Mouse (Mus musculus): ENCODE results near the gene 9230112D13Rik.

Gene 9230112D13Rik

DNA sequence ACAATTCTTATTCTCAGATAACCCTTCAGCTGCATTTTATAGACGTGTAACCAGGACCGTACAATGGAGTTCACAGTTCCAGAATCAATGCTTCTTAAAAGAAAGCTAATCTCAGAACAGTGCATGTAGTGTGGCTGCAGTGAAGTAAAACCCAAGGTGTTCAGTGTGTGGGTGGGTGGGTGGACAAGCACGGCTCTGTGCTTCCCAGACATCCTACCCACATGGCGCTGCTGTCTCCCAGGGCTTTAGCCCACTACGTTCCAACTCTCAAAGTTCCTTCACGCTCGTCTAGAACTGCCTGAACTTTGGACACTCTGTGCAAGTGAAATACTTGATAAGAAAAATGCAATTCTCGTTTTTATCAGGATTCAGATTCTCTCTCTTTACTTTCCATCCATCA, at the start of gene 9230112D13Rik:
TSS of gene 9230112D13Rik (minus strand) at position 101 of the 400 bp plus-strand sequence.
- no peak for DNase-seq (ENCODE audit: low spot score)

DNA sequence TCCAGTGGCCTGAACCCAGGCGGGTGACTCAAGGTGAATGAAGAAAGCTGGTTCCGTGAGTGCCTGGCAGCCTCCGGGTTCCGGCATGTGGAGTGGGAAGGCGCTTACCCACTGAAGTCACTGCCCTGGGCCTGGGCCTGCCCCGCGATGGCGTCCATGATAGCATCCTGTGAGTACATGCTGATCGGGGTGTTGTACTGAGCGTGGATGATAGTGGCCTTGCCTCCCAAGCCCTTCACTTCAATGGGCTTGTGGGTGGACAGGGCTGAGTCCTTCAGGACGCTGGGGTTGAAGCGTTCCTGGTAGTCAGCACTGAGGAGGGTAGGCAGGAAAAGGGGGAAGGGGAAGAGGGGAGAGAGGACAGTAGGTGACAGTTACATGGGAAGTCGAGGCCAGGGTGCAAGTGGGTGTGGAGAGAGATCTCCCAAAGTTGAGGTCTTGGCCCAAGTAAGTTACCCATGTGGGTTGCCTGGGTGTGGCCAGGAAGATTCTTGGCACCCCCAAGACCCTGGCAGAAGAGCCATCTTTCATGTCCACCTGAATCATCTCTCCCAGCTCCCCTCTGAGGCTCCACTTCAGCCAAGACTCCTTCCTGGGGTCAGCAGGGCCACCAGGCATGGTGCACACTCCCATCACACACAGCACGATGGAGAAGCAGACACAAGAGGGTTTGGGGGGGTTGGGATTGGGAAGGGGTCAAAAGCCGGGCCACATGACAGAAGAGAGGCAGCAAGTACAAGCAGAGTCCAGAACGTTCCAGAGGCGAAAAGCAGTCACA, 49.2 kb upstream of the 9230112D13Rik start:
- DNase-seq (ENCODE audit: low spot score) = no peak

DNA sequence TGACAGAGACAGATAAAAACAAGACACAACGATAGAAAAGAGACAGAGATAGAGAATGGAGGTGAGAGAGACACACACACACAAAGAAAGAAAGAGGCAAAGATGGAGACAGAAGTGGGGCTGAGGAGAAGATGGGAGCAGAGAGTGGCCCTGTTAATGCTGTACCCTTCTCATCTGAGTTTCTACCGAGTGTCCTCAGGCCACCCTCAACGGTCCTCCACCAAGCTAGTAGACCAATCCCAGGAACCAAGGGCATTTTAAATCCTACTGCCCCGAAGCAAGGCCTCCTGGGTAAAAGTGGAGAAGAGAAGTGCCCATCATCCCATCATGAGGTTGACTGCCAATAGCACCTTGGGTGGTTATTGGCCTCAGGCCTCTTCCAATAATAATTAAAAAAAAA, 48.3 kb upstream of the 9230112D13Rik start:
- DNase-seq (ENCODE audit: low spot score) = no peak

DNA sequence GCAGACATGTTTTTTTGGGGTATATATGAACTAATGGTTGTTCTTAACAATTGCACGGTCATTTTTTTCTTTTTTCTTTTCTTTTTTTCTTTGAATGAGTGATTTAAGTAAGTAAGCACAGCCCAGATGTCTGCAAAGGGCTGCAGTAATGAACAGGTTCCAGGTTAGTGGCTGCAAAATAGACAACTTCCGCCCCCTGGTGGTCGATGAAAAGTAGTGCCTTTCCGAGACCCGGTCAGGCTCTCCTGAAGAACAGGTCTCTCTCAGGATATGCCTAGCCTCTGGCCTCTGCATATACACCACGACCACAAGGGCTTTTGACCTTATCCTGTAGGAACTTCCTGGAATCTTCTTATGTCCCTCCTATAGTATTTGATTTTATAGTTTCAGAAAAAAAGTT, 47.7 kb upstream of the 9230112D13Rik start:
- peak; percentile 83 for DNase-seq (ENCODE audit: low spot score)

DNA sequence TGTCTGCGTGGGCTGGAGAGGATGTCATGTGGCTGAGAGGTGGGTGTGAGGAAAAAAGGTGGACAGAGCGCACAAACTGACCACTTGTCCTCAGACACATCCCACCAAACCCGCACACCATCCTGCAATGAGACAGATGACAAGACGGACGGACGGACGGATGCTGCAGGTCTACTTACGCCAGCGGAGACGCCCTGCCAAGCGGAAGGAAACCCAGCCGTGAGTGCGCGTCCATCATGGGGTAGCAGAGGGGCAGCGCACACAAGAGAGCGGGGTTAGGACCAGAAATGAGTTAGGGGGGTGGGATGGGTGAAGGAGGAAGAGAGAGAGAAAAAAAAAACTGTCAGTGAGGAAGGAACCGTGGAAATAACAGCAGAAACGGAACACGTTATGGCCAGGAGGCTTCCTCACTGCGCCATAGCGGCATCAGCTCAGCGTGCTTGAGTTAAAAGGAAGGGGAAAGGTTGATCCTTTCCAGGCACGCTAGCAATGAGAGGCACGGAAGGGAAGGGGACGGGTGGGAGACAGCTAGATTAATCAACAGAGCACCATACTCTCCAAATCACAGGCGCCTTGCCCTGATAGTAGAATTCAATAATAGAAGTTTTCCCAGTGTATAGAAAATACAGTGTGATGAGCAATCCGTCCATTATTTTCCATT, 47.1 kb upstream of the 9230112D13Rik start:
- DNase-seq (ENCODE audit: low spot score) = no peak

DNA sequence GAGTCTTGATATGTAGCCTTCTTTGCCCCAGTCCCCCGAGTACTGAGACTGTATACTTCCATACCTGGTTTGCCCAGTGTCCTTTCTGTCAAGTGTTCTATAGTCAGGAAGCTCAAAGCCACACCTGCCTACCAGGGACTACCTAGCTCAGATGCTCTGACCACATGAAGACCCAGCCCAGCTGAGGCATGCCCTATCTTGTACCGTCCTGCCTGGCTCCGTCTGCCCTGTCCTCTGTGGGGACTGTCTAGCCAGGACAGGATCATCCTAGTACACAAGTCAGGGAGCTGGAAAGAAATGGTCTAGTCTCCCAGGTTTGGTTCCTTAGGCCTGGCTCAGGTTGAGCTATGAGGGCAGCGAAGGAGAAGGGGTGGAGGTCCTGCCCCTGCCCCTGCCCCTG, 46.0 kb upstream of the 9230112D13Rik start:
- DNase-seq (ENCODE audit: low spot score) = no peak

DNA sequence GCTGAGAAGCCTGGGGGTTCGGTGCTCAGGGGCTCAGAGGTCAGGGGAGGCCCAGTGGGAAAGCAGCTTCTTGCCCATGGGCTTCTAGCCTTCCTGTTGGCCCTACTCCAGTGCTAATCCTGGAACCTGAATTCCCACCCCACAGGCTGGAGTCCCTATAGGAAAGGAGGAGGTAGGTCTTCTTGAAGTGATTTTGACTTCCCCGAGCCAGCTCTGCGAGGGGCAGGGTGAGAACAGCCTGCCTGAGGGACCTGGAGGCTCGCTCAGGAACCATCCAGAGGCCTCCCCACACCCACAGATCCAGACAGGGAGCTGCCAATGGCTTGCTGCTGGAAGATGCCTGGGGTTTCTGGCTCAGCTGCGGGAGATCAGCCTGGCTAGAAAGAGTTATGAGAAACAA, 45.1 kb upstream of the 9230112D13Rik start:
- no peak for DNase-seq (ENCODE audit: low spot score)

DNA sequence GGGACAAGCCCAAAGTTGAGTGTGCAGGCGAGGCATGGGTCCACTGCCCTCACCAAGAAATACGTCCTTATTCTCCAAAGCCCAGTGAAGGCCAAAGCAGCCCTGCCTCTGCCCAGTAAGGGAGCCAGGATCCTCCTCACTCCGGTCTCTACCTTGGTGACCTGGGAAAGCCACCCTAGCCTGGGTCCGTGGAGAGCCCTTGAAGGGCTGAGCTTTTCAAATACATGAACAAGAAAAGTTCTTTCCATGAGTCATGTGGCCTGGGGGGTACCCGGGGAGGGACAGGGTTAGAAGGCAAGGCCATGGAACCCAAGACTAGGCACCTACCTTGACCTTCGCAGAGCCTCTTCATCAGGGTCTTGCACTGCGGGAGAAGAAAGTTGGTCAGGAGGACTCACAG, 43.9 kb upstream of the 9230112D13Rik start:
- DNase-seq (ENCODE audit: low spot score) = no peak

DNA sequence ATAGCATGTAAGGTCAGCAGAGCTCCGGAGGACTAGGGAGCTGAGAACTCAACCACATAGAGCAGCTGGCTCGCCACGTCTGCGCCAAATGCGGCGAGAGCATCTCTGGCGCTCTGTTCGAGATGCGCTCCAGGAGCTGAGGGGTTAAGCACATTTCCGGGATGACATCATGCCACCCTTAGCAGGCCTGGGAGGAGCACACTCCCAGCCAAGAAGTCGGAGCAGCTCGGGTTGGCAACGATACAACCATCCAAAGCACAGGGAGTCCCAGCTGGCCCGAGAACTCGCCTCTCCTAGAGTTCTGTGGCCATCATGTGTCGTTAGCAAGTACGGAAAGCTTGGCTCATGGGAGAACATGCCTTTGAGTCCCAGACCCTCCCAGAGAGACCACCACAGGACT, 43.1 kb upstream of the 9230112D13Rik start:
- DNase-seq (ENCODE audit: low spot score) = peak; percentile 62

DNA sequence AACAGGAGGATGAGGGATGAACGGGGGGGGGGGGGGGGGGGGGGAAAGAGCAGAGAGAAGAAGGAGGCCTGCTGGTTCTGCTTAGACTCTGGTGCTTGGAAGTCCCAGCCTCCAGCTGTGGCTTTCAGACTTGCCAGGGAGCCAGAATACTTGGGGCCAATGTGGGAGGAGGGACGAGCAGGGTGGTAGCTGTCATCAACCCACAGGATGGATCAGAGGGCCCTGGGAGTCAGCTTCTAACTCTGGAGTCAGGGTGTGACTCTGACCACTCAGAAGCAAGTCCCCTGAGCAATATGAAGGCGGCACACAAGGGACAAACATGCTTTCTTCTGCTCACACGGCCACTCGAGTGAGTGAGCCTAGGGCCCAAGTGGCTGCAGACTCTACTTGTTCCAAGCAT, 42.0 kb upstream of the 9230112D13Rik start:
- peak; percentile 45 for DNase-seq (ENCODE audit: low spot score)

DNA sequence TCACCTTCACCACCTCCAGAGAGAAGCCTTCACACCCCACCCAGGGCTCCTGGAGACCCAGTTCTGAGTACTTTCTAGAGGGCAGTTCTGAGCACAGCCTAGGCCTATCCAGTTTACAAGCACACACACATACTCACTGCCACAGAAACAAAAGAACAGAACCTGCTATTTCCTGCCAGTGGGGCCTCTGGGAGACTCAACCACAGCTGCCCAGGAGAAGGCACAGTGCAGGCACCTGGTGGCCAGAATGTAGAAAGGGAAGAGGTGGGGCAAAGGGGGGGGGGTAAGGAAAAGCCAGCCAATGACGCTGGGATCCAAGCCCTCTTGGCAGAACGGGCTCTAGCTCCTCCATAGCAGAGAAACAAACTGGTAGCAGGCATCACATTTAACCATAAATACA, 39.8 kb upstream of the 9230112D13Rik start:
- DNase-seq (ENCODE audit: low spot score) = no peak

DNA sequence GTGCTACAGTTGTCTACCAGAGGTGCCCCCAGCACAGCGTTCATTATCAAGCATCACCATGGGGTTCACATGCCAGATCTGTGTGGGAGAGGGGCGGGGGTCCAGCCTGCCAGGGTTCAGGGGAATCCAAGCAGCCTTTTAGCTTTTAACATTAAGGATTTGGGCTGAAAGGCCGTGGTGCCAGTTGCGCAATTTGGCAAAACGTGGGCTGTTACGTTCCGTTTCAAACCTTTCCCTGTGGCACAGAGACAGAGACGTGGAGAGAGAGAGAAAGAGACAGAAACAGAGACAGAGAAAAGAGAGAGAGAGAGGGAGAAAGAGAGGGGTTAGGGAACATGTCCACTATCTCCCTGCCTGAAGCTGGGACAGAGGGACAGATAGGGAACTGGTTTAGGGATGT, 39.0 kb upstream of the 9230112D13Rik start:
- DNase-seq (ENCODE audit: low spot score) = no peak

DNA sequence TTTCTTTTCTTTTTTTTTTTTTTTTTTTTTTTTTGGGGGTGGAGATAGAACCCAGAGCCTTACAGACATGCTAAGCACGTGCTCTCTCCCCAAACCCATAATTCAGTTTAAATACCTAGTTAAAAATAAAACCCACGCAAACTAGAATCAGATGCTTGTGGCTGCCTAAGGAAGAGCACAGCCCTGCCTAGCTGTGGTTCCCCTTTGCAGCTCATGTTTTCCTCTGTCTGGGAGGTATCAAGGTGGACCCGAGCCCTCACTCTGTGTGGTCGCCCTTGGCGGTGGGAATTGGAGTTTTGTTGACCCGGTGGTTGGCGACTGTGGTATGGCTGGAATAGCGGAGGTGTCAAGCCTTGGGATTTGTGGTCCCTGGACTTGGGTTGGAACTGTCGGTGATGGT, 36.3 kb upstream of the 9230112D13Rik start:
- DNase-seq (ENCODE audit: low spot score) = no peak

DNA sequence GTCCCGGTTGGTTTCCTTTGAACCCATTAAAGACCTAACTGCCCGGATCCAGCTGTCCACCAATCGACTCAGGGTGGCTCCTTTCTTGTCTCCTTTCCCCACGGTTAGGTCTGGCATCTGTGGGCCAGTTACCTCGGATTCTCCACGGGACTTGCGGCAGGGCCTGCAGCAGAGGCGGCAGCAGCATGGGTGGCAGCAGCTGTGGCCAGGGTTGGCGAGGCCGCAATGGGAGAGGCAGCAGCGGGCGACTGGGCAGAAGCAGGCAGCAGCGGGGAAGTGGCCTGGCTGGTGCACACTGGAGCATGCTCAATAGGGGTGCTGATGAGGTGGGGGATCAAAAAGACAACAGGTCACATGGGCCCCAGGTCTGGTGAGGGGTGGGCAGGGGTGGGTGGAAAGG, 32.6 kb upstream of the 9230112D13Rik start:
- DNase-seq (ENCODE audit: low spot score) = no peak

DNA sequence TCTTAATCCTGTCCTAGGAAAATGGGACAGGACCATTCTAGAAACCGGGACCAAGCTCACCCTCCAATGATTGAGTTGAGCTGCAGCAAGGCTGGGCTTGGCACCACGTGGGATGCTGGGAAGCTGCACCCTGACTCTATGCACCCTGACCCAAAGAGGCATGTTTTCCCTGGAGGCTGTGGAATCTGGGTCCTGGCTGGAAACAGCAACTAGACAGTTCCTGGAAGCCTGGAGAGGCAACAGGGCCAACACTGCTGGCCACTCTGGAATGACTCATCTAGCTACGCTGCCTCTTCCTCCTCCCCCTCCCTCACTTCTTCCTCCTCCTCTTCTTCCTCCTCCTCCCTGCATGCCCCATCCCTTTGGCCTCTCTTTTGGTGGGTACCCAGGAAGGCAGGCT, 31.4 kb upstream of the 9230112D13Rik start:
- peak; percentile 43 for DNase-seq (ENCODE audit: low spot score)

DNA sequence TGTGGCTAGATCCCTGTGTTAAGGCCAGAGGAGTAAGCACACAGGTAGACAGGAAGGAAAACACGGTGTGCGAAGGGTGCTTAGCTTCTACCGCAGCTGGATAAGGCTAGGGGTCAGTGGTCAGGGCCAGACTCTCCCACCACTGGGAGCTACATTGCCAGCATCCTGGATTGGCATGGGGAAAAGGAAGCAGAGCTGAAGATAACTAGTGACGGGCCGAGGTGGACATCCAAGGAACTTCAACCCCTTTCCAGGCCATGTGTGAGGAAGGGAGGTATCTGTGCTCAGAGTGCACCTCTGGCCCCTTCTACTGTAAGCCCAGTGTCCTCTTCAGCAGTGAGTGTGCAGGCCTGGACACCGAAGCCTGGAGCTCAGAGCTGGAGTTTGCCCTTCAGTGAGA, 30.9 kb upstream of the 9230112D13Rik start:
- no peak for DNase-seq (ENCODE audit: low spot score)

DNA sequence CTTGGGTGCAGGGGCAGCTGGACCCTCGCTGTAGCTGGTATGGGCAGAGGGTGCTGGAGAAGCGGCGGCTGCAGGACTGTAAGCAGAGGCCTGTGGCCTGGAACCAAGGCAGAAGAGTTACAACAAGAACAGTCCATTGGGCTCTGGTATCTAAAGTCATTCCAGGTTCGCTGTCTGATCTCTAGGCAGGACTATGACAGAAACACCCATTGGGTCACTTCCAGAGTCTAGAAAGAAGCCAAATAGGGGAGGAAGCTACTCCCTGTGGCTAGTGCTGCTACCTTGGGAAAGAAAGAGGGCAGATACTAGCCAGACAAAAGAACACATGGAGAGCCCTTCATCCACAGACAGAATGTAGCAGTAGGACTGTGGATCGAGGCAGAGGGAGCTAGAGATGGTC, 29.6 kb upstream of the 9230112D13Rik start:
- DNase-seq (ENCODE audit: low spot score) = no peak

DNA sequence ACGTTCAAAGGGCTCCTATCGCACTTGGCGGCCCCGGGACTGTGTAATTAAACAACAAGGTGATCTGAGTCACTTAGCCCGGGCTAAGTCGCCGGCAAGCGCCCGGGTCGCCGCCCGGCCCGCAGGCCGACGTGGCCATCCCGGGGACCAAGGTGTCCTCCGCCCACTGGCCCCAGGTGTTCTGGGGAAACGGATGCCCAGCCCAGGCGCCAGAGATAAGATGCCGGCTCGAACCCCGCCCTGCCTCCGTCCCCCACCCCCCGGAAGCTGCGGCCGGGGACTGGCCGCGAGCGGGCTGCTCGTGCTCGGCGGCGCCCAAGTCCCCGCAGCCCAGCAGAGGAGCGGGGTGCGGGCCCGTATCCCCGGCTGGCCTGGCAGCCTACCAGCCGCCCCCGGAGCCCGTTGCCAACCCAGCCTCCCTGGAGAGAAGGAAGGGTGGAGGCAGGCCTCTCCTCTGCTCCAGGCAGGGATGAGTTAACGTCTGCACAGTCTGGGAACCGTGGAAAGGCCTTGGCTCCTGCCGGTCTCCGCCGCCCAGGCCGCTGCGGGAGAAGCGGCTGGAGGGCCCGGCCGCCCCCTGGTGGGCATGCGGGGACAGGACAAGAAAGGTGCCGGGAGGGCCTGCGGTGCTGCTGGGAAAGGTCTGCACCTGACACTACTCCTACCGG, 26.5 kb upstream of the 9230112D13Rik start:
- peak; percentile 89 for DNase-seq (ENCODE audit: low spot score)

DNA sequence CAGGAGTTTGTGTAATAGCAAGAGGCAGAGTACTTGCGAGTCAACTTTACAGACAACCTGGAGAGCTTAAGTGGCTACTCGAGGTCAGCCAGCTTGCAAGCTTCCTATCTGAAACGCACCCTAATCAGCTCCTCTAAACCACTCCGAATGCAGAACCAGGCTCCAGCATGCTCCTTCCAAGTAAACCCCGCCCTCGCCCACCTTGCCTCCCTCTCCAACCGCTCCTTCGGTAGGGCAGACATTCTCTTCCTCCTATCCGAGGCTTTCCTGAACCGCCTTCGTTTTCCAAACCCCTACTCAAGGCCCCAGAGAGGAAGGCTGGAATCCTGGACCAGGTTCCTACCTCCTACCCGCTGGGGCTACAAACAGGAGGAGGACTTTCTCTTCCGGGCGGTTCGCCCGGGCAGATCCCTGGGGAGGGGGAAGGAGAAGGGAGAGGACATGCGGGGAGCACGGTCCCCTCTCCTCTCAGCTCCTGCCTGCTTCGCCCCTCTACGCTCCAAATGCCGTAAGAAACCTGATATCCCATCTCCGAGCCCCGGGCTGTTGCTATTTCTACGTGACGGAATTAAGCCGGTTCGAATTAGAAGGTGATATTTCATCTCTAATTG, 25.9 kb upstream of the 9230112D13Rik start:
- peak; percentile 65 for DNase-seq (ENCODE audit: low spot score)

DNA sequence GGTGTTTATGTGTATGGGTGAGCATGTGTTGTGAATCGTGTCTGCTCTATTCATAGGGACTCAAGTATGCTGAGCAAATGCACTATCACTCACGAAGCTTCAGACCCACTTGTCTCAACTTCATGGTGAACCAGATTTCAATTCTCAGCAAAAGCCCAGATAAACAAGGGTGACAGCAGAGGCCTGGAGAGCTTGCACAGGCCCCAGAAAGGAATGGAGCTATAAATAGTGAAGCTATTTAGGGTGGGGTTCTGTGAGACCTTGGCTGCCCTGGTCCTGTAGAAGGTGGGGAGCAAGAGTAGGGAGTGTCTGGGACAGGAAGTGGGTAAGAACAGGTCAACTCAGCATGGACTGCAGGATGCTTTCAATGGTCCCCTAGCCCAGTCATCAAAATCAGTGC, 21.9 kb upstream of the 9230112D13Rik start:
- no peak for DNase-seq (ENCODE audit: low spot score)

DNA sequence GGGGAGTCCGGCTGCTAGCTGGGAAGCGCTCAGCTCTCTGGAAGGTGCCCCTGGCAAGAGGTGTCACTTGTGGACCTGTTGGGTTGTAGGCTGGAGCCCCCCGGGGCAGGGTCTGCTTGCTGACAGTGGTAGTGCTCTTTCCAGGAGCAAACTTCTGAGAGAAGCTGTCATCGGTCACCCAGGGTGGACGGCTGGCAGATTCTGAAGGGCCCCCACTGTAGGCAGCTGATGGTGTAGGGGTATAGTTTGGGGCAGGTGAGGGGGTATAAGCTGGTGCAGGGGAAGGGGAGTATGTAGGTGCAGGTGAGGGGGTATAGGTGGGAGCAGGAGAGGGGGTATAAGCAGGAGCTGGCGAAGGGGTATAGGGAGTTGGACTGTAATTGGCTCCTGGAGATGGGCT, 21.4 kb upstream of the 9230112D13Rik start:
- no peak for DNase-seq (ENCODE audit: low spot score)

DNA sequence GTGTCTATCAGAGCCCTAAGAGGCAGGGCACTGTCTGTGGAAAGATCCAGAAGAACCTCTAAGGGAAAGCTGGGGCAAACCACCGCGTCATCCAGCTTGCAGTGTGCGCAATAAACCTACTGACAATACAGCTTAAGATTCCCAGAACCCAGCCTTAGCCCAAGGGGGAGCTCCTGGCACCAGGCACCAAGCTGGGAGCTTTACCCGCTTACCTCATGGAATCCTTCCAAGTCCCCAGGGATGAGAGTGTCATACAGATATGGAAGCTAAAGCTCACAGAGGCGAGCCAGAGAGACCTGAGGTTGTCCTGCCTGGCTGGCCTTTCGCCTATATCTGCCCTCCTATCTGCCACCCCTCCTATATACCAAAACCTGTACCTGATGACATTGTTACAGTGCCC, 21.0 kb upstream of the 9230112D13Rik start:
- DNase-seq (ENCODE audit: low spot score) = no peak

DNA sequence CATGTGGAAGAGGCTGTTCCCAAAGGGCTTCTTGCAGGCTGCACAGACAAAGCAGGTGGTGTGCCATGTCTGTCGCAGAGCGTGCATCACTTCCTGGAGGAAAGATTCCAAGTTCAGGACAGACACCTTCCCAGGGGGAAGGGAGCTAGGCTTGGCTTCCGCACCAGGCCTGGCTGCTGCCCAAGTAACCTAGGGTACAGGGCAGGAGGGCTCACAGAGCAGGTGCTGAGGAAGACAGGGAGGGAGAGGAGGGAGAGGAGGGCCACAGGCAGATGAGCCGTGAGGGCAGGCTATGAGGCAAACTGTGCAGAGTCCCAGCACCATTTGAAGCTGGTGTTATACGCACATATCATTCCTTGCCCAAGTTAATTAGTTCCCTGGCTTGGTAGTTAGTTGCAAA, 19.3 kb upstream of the 9230112D13Rik start:
- DNase-seq (ENCODE audit: low spot score) = no peak
